Mouse (Mus musculus): ENCODE measurements around the gene Plxna4. TPM values are rescaled to one million over a fixed set of nuclear protein-coding genes. Genes with fewer than 3 reads are reported as not detected.

The Plxna4 gene
- polyA plus RNA-seq, 1 experiment, result 0.67 TPM

DNA sequence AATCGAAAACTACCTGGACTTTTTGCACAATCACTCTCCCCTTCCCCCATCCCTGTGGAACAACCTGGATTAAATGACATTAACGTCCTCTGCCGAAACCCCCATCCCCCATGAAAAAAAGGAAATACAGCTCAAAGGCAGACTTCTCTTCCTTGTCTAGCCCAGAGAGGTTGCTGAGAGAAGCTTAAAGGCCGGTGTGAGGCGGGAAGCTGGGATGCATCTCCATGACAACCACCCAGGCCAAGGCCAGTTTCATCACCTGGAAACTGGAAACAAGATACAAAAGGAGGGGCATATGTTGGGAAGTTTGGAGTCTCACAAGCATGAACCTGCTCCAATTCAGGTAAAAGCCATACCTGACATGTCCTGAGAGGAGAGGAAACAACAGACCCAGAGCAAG, 230.5 kb downstream of the Plxna4 start:
- H3K4me1 ChIP-seq (ENCODE audit: control insufficient read depth, insufficient read depth, insufficient read length, low read length), result no peaks in the 10 kb centered on the region
- H3K27me3 ChIP-seq (ENCODE audit: control insufficient read depth, insufficient read depth, low read length), result no peaks in the 10 kb centered on the region
- no peak for TF ChIP-seq CTCF (IDR thresholded peaks at IDR 0.05; ENCODE audit: extremely low read depth, insufficient read length, insufficient replicate concordance, low read depth, low read length)
- no peak for TF ChIP-seq POLR2A (IDR thresholded peaks at IDR 0.05; ENCODE audit: low read depth, low read length)
- no peak overlapping the region for H3K4me3 ChIP-seq (ENCODE audit: low read depth, low read length)
- no peaks in the 10 kb centered on the region for H3K36me3 ChIP-seq (ENCODE audit: control insufficient read depth, insufficient read depth, low read length)
- WGBS, result 76% methylated on average over 5 of the region's 5 CpGs
- no peak overlapping the region for H3K27ac ChIP-seq (ENCODE audit: insufficient read depth, low read depth, low read length)

DNA sequence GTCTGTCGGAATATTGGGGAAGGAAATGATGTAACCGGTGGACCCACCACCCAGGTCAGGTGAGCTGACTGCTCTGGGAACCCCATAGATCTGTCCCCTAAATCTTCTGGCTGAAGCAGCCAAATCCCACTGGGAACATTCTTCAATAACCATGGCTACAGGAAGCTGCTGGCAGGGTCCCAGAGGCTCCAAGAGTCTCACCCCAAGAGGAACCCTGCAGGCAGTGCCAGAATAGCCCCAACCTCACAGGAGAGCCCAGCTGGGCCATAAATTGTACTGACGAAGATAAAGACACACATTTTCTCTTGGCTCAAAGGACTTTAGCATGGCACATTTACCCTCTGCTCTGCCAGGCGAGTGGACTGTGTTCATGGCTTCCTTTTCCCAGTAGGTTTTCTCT, 232.4 kb downstream of the Plxna4 start:
- H3K27me3 ChIP-seq (ENCODE audit: control insufficient read depth, insufficient read depth, low read length), result no peaks in the 10 kb centered on the region
- WGBS, result 74% methylated on average over 4 of the region's 4 CpGs
- no peak overlapping the region for H3K4me3 ChIP-seq (ENCODE audit: low read depth, low read length)
- H3K36me3 ChIP-seq (ENCODE audit: control insufficient read depth, insufficient read depth, low read length), result no peaks in the 10 kb centered on the region
- H3K4me1 ChIP-seq (ENCODE audit: control insufficient read depth, insufficient read depth, insufficient read length, low read length), result no peaks in the 10 kb centered on the region
- no peak overlapping the region for H3K27ac ChIP-seq (ENCODE audit: insufficient read depth, low read depth, low read length)
- TF ChIP-seq POLR2A (IDR thresholded peaks at IDR 0.05; ENCODE audit: low read depth, low read length) (no peak), CTCF (IDR thresholded peaks at IDR 0.05; ENCODE audit: extremely low read depth, insufficient read length, insufficient replicate concordance, low read depth, low read length) (no peak)

DNA sequence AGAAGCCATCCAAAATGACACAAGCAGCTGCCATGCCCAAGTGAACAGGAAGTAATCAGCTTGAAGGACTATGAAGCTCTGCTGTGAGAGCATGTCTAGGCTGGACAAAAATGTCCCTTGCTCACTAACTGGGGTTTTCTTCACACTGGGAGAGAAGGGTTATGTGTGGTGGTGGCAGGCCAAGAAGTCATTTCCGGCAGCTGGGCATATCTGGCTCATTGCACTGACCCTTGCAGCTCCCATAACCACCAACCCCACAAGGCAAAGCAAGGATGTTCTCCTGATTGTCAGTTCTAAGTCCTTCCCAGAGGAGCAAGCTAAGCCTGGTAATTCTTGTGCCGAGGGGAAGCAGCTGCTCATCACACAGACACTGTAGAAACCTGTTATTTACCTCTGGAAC, 239.0 kb downstream of the Plxna4 start:
- no peaks in the 10 kb centered on the region for H3K4me1 ChIP-seq (ENCODE audit: control insufficient read depth, insufficient read depth, insufficient read length, low read length)
- TF ChIP-seq CTCF (IDR thresholded peaks at IDR 0.05; ENCODE audit: extremely low read depth, insufficient read length, insufficient replicate concordance, low read depth, low read length) (no peak), POLR2A (IDR thresholded peaks at IDR 0.05; ENCODE audit: low read depth, low read length) (no peak)
- H3K36me3 ChIP-seq (ENCODE audit: control insufficient read depth, insufficient read depth, low read length), result no peaks in the 10 kb centered on the region
- no peak overlapping the region for H3K4me3 ChIP-seq (ENCODE audit: low read depth, low read length)
- no peaks in the 10 kb centered on the region for H3K27me3 ChIP-seq (ENCODE audit: control insufficient read depth, insufficient read depth, low read length)
- no peak overlapping the region for H3K27ac ChIP-seq (ENCODE audit: insufficient read depth, low read depth, low read length)
- WGBS, result 61% methylated on average over 2 of the region's 2 CpGs

DNA sequence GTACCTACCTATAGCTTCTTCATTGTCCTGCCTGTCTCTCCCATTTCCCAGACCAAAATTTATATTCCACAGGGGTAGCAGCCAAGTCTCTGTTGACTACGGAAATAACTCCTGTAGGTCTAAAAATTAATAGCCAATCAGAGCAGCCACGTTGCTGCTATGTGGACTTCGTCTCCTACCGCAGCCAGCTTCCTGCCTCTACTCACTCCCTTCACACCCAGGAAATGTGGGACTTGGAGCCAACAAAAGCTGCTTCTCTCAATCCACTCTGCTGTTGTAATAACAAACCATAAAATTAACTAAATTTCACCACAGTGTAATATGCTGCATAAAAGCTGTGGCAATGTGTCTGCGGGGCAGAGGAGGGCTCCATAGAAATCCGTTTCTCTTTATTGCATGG, 239.9 kb downstream of the Plxna4 start:
- WGBS, result 73% methylated on average over 6 of the region's 6 CpGs

DNA sequence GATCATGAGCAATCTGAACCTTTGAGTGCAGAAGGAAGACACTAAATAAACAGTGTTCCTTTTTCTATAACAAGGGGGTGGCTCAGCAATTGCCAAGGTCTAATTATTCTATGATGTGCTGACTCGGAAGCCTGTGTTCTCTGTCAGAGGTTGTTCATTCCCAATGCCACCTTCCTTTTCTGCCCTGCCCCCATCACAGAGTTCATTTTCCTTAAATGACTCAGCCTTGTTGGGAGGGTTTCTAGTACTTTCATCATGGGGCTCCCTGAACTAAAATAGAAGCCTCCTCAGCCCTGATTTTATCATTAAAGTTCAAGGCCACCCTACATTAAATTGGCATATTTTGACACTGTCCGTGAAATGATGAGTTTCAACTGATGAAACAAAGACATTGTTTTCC, 242.0 kb downstream of the Plxna4 start:
- Histone ChIP-seq H3K27ac (ENCODE audit: insufficient read depth, low read depth, low read length) (no peak overlapping the region), H3K36me3 (ENCODE audit: control insufficient read depth, insufficient read depth, low read length) (no peaks in the 10 kb centered on the region), H3K4me1 (ENCODE audit: control insufficient read depth, insufficient read depth, insufficient read length, low read length) (no peaks in the 10 kb centered on the region), H3K27me3 (ENCODE audit: control insufficient read depth, insufficient read depth, low read length) (no peaks in the 10 kb centered on the region), H3K4me3 (ENCODE audit: low read depth, low read length) (no peak overlapping the region)
- no peak for TF ChIP-seq POLR2A (IDR thresholded peaks at IDR 0.05; ENCODE audit: low read depth, low read length)
- TF ChIP-seq CTCF (IDR thresholded peaks at IDR 0.05; ENCODE audit: extremely low read depth, insufficient read length, insufficient replicate concordance, low read depth, low read length), result no peak
- WGBS, result 75% methylated on average over 2 of the region's 2 CpGs

More for the DNA sequence above, 239.9 kb downstream of the Plxna4 start:
- no peak overlapping the region for H3K4me3 ChIP-seq (ENCODE audit: low read depth, low read length)
- H3K36me3 ChIP-seq (ENCODE audit: control insufficient read depth, insufficient read depth, low read length), result no peaks in the 10 kb centered on the region
- TF ChIP-seq POLR2A (IDR thresholded peaks at IDR 0.05; ENCODE audit: low read depth, low read length) (no peak), CTCF (IDR thresholded peaks at IDR 0.05; ENCODE audit: extremely low read depth, insufficient read length, insufficient replicate concordance, low read depth, low read length) (no peak)
- H3K27me3 ChIP-seq (ENCODE audit: control insufficient read depth, insufficient read depth, low read length), result no peaks in the 10 kb centered on the region
- no peaks in the 10 kb centered on the region for H3K4me1 ChIP-seq (ENCODE audit: control insufficient read depth, insufficient read depth, insufficient read length, low read length)
- H3K27ac ChIP-seq (ENCODE audit: insufficient read depth, low read depth, low read length), result no peak overlapping the region

DNA sequence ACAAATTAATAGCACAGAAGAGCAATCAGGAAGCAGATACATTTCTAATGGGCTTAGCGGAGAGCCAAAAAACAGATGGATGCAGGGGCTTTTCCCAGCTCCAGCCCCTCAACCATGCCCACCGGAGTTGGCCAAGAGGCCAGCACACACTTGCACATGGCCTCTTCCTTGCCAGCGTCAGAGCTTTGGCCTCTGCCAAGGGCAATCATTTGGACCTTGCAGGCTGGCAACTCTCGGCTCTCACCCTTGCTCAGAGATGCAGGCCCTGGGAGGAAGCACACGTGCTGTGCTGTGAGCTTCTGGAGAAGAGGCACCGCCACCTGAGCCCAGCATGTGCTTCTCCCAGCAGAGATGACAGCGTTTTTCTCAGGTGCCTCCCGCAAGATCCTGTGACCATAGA, 245.3 kb downstream of the Plxna4 start:
- TF ChIP-seq CTCF (IDR thresholded peaks at IDR 0.05; ENCODE audit: extremely low read depth, insufficient read length, insufficient replicate concordance, low read depth, low read length) (no peak), POLR2A (IDR thresholded peaks at IDR 0.05; ENCODE audit: low read depth, low read length) (no peak)
- Histone ChIP-seq H3K4me3 (ENCODE audit: low read depth, low read length) (no peak overlapping the region), H3K27me3 (ENCODE audit: control insufficient read depth, insufficient read depth, low read length) (no peaks in the 10 kb centered on the region), H3K27ac (ENCODE audit: insufficient read depth, low read depth, low read length) (no peak overlapping the region), H3K36me3 (ENCODE audit: control insufficient read depth, insufficient read depth, low read length) (no peaks in the 10 kb centered on the region), H3K4me1 (ENCODE audit: control insufficient read depth, insufficient read depth, insufficient read length, low read length) (no peaks in the 10 kb centered on the region)
- 82% methylated on average over 8 of the region's 8 CpGs for WGBS

DNA sequence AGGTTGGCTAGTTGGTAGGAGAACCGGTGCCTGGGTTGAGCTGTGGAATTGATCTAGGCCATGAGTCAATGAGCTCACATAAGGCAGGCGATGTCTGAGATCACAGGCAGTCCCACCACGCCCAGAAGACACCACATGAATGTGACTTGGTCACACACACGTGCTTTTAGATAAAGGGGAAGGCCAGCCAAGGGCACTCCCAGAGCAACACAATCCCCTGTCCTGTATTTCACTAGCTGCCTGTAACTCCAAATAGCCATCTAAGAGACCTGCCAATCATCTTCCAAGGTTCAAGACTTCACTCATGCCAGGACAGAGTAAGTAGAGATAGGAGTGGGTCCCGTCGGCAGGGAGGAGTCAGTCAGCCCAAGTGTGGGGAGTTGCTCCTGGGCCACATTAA, 245.7 kb downstream of the Plxna4 start:
- no peak for TF ChIP-seq CTCF (IDR thresholded peaks at IDR 0.05; ENCODE audit: extremely low read depth, insufficient read length, insufficient replicate concordance, low read depth, low read length)
- TF ChIP-seq POLR2A (IDR thresholded peaks at IDR 0.05; ENCODE audit: low read depth, low read length), result no peak
- H3K27ac ChIP-seq (ENCODE audit: insufficient read depth, low read depth, low read length), result no peak overlapping the region
- no peaks in the 10 kb centered on the region for H3K4me1 ChIP-seq (ENCODE audit: control insufficient read depth, insufficient read depth, insufficient read length, low read length)
- no peaks in the 10 kb centered on the region for H3K36me3 ChIP-seq (ENCODE audit: control insufficient read depth, insufficient read depth, low read length)
- H3K27me3 ChIP-seq (ENCODE audit: control insufficient read depth, insufficient read depth, low read length), result no peaks in the 10 kb centered on the region
- H3K4me3 ChIP-seq (ENCODE audit: low read depth, low read length), result no peak overlapping the region
- 59% methylated on average over 6 of the region's 6 CpGs for WGBS
